Mouse (Mus musculus) brain, embryonic 14.5 days (tissue): ENCODE data around the gene Hilpda.
A peak's percentile ranks its signal among the peaks of the same experiment; 100 is the strongest.

ENCODE experiments used
- CTCF ChIP-seq: fragments of 200-500 bp; IDR thresholded peaks from 2 replicates; pipeline ENCODE4 v1.5.1; 2012; ENCODE audit warnings: inconsistent platforms, mild to moderate bottlenecking, moderate library complexity, borderline replicate concordance; ENCODE audit not compliant: insufficient read depth, insufficient read length; ENCODE audit errors: extremely low read depth
- POLR2A ChIP-seq: fragments of 200-500 bp; IDR thresholded peaks from 2 replicates; pipeline ENCODE4 v1.6.1; 2012; ENCODE audit warnings: mild to moderate bottlenecking, inconsistent platforms, borderline replicate concordance; ENCODE audit not compliant: poor library complexity, insufficient read depth, insufficient read length, severe bottlenecking; ENCODE audit errors: extremely low read depth

DNA sequence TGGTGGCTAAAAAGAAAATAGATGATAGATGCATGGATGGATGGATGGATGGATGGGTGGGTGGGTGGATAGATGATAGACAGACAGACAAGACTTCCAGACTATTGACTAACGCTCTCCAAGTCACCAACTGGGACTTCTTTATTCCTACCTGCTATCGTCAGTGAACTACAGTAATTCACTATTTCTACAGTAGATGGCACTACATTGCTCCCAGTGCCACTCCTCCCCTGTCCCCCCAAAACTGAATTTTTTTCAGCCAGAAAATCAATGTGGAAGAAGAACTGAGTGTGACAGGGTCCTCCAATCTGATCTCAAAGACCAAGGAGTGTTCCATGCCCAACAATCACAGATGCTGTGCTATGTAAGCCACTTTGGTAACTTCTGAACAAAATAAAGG lies 30.6 kb upstream of the Hilpda start:
- TF ChIP-seq POLR2A (no peak), CTCF (0 out of 2 replicates have a peak, but pooled peaks have one; percentile 1)
